Mouse (Mus musculus) intestine, embryonic 14.5 days (tissue): ENCODE measurements at regions not wholly inside any gene's neighbourhood (a gene's known extent, or its start where the extent isn't known, plus 50 kb on each side); places are given as distances from the start of the nearest gene placed in this dataset.
A peak's percentile ranks its signal among the peaks of the same experiment; 100 is the strongest.
"Not testable (repeated sequence)": the region's sequence is repeated elsewhere in the genome, so short reads cannot be mapped to it uniquely, and the experiment has no call there.

Source experiments
- ATAC-seq: fragments of 200-750 bp; cut with Nextera tagmentation; replicated peaks from 2 replicates; pipeline ENCODE4 v1.8.0; 2017; ENCODE audit warnings: low read depth, moderate number of reproducible peaks, moderate TSS enrichment, moderate library complexity; ENCODE audit not compliant: low FRiP score, low TSS enrichment
- DNase-seq: peaks from one replicate; pipeline ENCODE4 v3.0.0-alpha.2; 2018; ENCODE audit warnings: low spot score
- H3K27ac ChIP-seq: fragments of 300-500 bp; sonication (generic); 2 replicates; pipeline ENCODE4 v1.5.1; 2014; ENCODE audit warnings: low read depth, mild to moderate bottlenecking, control low read depth
- H3K27me3 ChIP-seq: fragments of 300-500 bp; sonication (generic); replicated peaks from 2 replicates; pipeline ENCODE4 v1.6.1; 2014; ENCODE audit warnings: low read length, control low read depth; ENCODE audit not compliant: control insufficient read depth, insufficient read depth
- H3K36me3 ChIP-seq: fragments of 300-500 bp; sonication (generic); 2 replicates; pipeline ENCODE4 v1.6.1; 2014; ENCODE audit warnings: low read length, control low read depth; ENCODE audit not compliant: control insufficient read depth, insufficient read depth
- H3K4me1 ChIP-seq: fragments of 300-500 bp; sonication (generic); replicated peaks from 2 replicates; pipeline ENCODE4 v1.6.1; 2014; ENCODE audit warnings: low read length, control low read depth, mixed read lengths; ENCODE audit not compliant: control insufficient read depth, insufficient read depth
- H3K4me2 ChIP-seq: fragments of 300-500 bp; sonication (generic); 2 replicates; pipeline ENCODE4 v1.6.1; 2014; ENCODE audit warnings: low read length
- H3K4me3 ChIP-seq: fragments of 300-500 bp; sonication (generic); 2 replicates; pipeline ENCODE4 v1.5.1; 2014; ENCODE audit warnings: low read depth, low read length, control low read depth, mixed read lengths
- H3K9ac ChIP-seq: fragments of 300-500 bp; sonication (generic); 2 replicates; pipeline ENCODE4 v1.6.1; 2014; ENCODE audit warnings: mild to moderate bottlenecking, low read length
- H3K9me3 ChIP-seq: fragments of 300-500 bp; sonication (generic); 2 replicates; pipeline ENCODE4 v1.6.1; 2016; ENCODE audit warnings: low read length, control low read depth; ENCODE audit not compliant: control insufficient read depth
- WGBS: fragments of 180-500 bp; shearing (Covaris S2); extraction: QIAGEN DNeasy Blood & Tissue Kit; methylation state at CpG from one replicate; pipeline ENCODE4 v1.1.7; 2014; 5-methylcytosine and 5-hydroxymethylcytosine counted together

- Histone ChIP-seq H3K36me3 (no peaks in the 10 kb centered on the region), H3K4me1 (no peaks in the 10 kb centered on the region), H3K9ac (no peak overlapping the region), H3K4me2 (0 out of 2 replicates have a peak overlapping the region, but pooled peaks have one; percentile 11), H3K4me3 (no peak overlapping the region), H3K9me3 (no peaks in the 10 kb centered on the region), H3K27me3 (no peaks in the 10 kb centered on the region), H3K27ac (0 out of 2 replicates have a peak overlapping the region, but pooled peaks have one; percentile 11)
- ATAC-seq (no peak), DNase-seq (no peak)
- 46% methylated on average over 18 of the region's 18 CpGs for WGBS
These were observed 94.7 kb upstream of the Fam181b start for GRCm38 (mm10) chr7:92984701-92985682.

GRCm38 (mm10) chr7:92985683-92986070, 94.0 kb upstream of the Fam181b start:
- Histone ChIP-seq H3K4me1 (no peaks in the 10 kb centered on the region), H3K9me3 (no peaks in the 10 kb centered on the region), H3K36me3 (no peaks in the 10 kb centered on the region), H3K9ac (no peak overlapping the region), H3K4me2 (no peak overlapping the region), H3K27me3 (no peaks in the 10 kb centered on the region), H3K27ac (no peak overlapping the region), H3K4me3 (no peak overlapping the region)
- DNase-seq (no peak), ATAC-seq (no peak)
- 81% methylated on average over 2 of the region's 2 CpGs for WGBS

GRCm38 (mm10) chr7:92998886-92999285, 80.8 kb upstream of the Fam181b start:
- ATAC-seq: no peak
- Histone ChIP-seq H3K9ac (no peak overlapping the region), H3K9me3 (no peaks in the 10 kb centered on the region), H3K36me3 (no peaks in the 10 kb centered on the region), H3K4me2 (no peak overlapping the region), H3K27ac (no peak overlapping the region), H3K4me1 (no peaks in the 10 kb centered on the region), H3K27me3 (no peaks in the 10 kb centered on the region), H3K4me3 (no peak overlapping the region)
- 81% methylated on average over 3 of the region's 3 CpGs for WGBS
- DNase-seq: no peak

- H3K4me2 ChIP-seq, H3K36me3 ChIP-seq, H3K9ac ChIP-seq, H3K4me3 ChIP-seq, H3K27me3 ChIP-seq, H3K4me1 ChIP-seq, DNase-seq, H3K9me3 ChIP-seq, H3K27ac ChIP-seq, ATAC-seq: not testable (repeated sequence)
- WGBS: 53% methylated on average over 4 of the region's 5 CpGs
These were observed 72.9 kb upstream of the Fam181b start for GRCm38 (mm10) chr7:93006694-93007231.

GRCm38 (mm10) chr7:93007721-93008120, 71.9 kb upstream of the Fam181b start:
- Histone ChIP-seq H3K4me2 (no peak overlapping the region), H3K36me3 (no peaks in the 10 kb centered on the region), H3K27ac (no peak overlapping the region), H3K4me1 (no peaks in the 10 kb centered on the region), H3K4me3 (no peak overlapping the region), H3K27me3 (no peaks in the 10 kb centered on the region), H3K9me3 (no peaks in the 10 kb centered on the region), H3K9ac (no peak overlapping the region)
- DNase-seq: no peak
- WGBS: 75% methylated on average over 4 of the region's 4 CpGs
- ATAC-seq: no peak

GRCm38 (mm10) chr7:93019390-93019789, 60.3 kb upstream of the Fam181b start:
- no peaks in the 10 kb centered on the region for H3K4me1 ChIP-seq
- H3K4me2 ChIP-seq: no peak overlapping the region
- ATAC-seq (no peak), DNase-seq (no peak)
- H3K27me3 ChIP-seq: no peaks in the 10 kb centered on the region
- H3K9me3 ChIP-seq: no peaks in the 10 kb centered on the region
- no peak overlapping the region for H3K9ac ChIP-seq
- no peak overlapping the region for H3K4me3 ChIP-seq
- no peak overlapping the region for H3K27ac ChIP-seq
- 91% methylated on average over 1 of the region's 1 CpGs for WGBS
- H3K36me3 ChIP-seq: no peaks in the 10 kb centered on the region

GRCm38 (mm10) chr7:93023489-93024130, 56.1 kb upstream of the Fam181b start:
- Histone ChIP-seq H3K9me3 (no peaks in the 10 kb centered on the region), H3K27ac (no peak overlapping the region), H3K36me3 (no peaks in the 10 kb centered on the region), H3K27me3 (no peaks in the 10 kb centered on the region), H3K4me3 (no peak overlapping the region), H3K9ac (no peak overlapping the region), H3K4me1 (no peaks in the 10 kb centered on the region), H3K4me2 (no peak overlapping the region)
- ATAC-seq (no peak), DNase-seq (no peak)
- 67% methylated on average over 5 of the region's 5 CpGs for WGBS

GRCm38 (mm10) chr7:93026231-93026630, 53.4 kb upstream of the Fam181b start:
- Histone ChIP-seq H3K4me3 (no peak overlapping the region), H3K4me1 (no peaks in the 10 kb centered on the region), H3K27ac (no peak overlapping the region), H3K4me2 (no peak overlapping the region), H3K36me3 (no peaks in the 10 kb centered on the region), H3K9me3 (no peaks in the 10 kb centered on the region), H3K27me3 (no peaks in the 10 kb centered on the region), H3K9ac (no peak overlapping the region)
- ATAC-seq (no peak), DNase-seq (no peak)
- 56% methylated on average over 4 of the region's 4 CpGs for WGBS
